Mouse (Mus musculus) liver, embryonic 14 days (tissue): ENCODE measurements around the gene Lrrc30. TPM values are rescaled to one million over a fixed set of nuclear protein-coding genes. Genes with fewer than 3 reads are reported as not detected.

ENCODE experiments used
- polyA plus RNA-seq: library from polyadenylated mRNA; depleted of rRNA; stranded (reverse); fragments of >200 nt; gene quantifications from 2 replicates; pipeline ENCODE4 v1.2.3, GENCODE M21; 2012; rRNA removed

Gene Lrrc30
- not detected in 2 replicates for polyA plus RNA-seq

GRCm38 (mm10) chr17:67632676-67633339 lies at the start of gene Lrrc30:
Gene Lrrc30 (minus strand): TSS chr17:67632723.

Other genes starting within 250 kb of the Lrrc30 start
- gene Lama1, start 64.5 kb upstream of the Lrrc30 start, polyA plus RNA-seq: 0.72 and 0.86 TPM in 2 replicates